Comparison of ENCODE assay signal across 14 mouse cellular contexts in genomic region chr13:55507877-55508276, GRCm38 (mm10). TPM values are rescaled to one million over a fixed set of nuclear protein-coding genes. Genes with fewer than 3 reads are reported as not detected.
DNase-seq lines count a peak whose midpoint lies in the region; ATAC-seq and TF ChIP-seq lines count a peak whose summit lies in the region.
"Had no signal": no experiment of that assay in that cellular context is flagged by ENCODE, and none has a peak within 500 bp of the region (broad histone marks: within the 10 kb centered on the region; RNA-seq: fewer than 3 reads in every experiment).

No protein-coding gene starts in this region.

- H3K4me2 ChIP-seq in forebrain, embryonic 11.5 days (ENCODE audit: low read depth, low read length, severe bottlenecking): no peak overlapping the region
- no peak overlapping the region for H3K4me2 ChIP-seq in forebrain, embryonic 15.5 days (replicated peaks)
- H3K4me2 ChIP-seq in liver, embryonic 14.5 days (ENCODE audit: low read depth): no peak overlapping the region

- TF ChIP-seq EP300 in liver, embryonic 14.5 days (IDR thresholded peaks at IDR 0.05; ENCODE audit: low read depth): no peak

- 57% methylated on average over 11 of the region's 11 CpGs for whole genome bisulfite sequencing in forebrain, embryonic 11.5 days
- WGBS in forebrain, embryonic 15.5 days: 54% methylated on average over 11 of the region's 11 CpGs
- WGBS in liver, embryonic 14.5 days (ENCODE audit: insufficient replicate concordance): 55% methylated on average over 11 of the region's 11 CpGs

- no peak overlapping the region for H3K9ac ChIP-seq in forebrain, embryonic 11.5 days (ENCODE audit: low read length)
- H3K9ac ChIP-seq in forebrain, embryonic 15.5 days (replicated peaks): no peak overlapping the region
- H3K9ac ChIP-seq in liver, embryonic 14.5 days (replicated peaks): no peak overlapping the region

- no peak overlapping the region for H3K27ac ChIP-seq in forebrain, embryonic 11.5 days (ENCODE audit: low read depth, low read length)
- no peak overlapping the region for H3K27ac ChIP-seq in forebrain, embryonic 15.5 days (replicated peaks)
- no peak overlapping the region for H3K27ac ChIP-seq in liver, embryonic 14.5 days
- H3K27ac ChIP-seq: heart, adult 2 months; midbrain, embryonic 10.5 days had no signal

- peak; percentile 76 for DNase-seq in forebrain, embryonic 11.5 days (ENCODE audit: low spot score)
- DNase-seq in liver, embryonic 14.5 days (ENCODE audit: low read depth in 3 of 3, low spot score in 3 of 3): no peak
- no peak for DNase-seq in liver
- DNase-seq in brain, embryonic 14.5 days (ENCODE audit: low read depth): peak; percentile 16
- no peak for DNase-seq in adrenal gland, postnatal 14 days
- DNase-seq in spleen, postnatal 10 days (ENCODE audit: low spot score in 2 of 2): no peak
- DNase-seq: cerebellum, postnatal 36 days; heart, adult 2 months; kidney, adult 2 months; left cerebral cortex, postnatal 4 days; lung, adult 2 months had no signal

- no peaks in the 10 kb centered on the region for H3K27me3 ChIP-seq in forebrain, embryonic 11.5 days (ENCODE audit: control insufficient read depth, insufficient read depth, low read length)
- H3K27me3 ChIP-seq in forebrain, embryonic 15.5 days: no peaks in the 10 kb centered on the region
- H3K27me3 ChIP-seq in liver, embryonic 14.5 days (ENCODE audit: control insufficient read depth, insufficient read depth, low read length): no peaks in the 10 kb centered on the region
- H3K27me3 ChIP-seq in E14TG2a.4 (ENCODE audit: insufficient read depth, low read length): peaks cover 3% of the 10 kb centered on the region; the same call in 1 of the 2 replicates

- H3K9me3 ChIP-seq in forebrain, embryonic 11.5 days (ENCODE audit: control insufficient read depth, low read length): no peaks in the 10 kb centered on the region
- H3K9me3 ChIP-seq in forebrain, embryonic 15.5 days: no peaks in the 10 kb centered on the region
- no peaks in the 10 kb centered on the region for H3K9me3 ChIP-seq in liver, embryonic 14.5 days (ENCODE audit: control insufficient read depth, low read length)
- H3K9me3 ChIP-seq in E14TG2a.4 (ENCODE audit: low read length): no peaks in the 10 kb centered on the region
- H3K9me3 ChIP-seq: midbrain, embryonic 10.5 days had no signal

- no peak for ATAC-seq in forebrain, embryonic 11.5 days (replicated peaks; ENCODE audit: low FRiP score)
- no peak for ATAC-seq in forebrain, embryonic 15.5 days (replicated peaks)
- ATAC-seq in liver, embryonic 14.5 days (ENCODE audit: insufficient read depth): no peak

- H3K36me3 ChIP-seq in forebrain, embryonic 11.5 days (ENCODE audit: control insufficient read depth, insufficient read depth, low read length): peaks cover 11% of the 10 kb centered on the region
- H3K36me3 ChIP-seq in forebrain, embryonic 15.5 days: peaks cover 36% of the 10 kb centered on the region
- H3K36me3 ChIP-seq in liver, embryonic 14.5 days (replicated peaks; ENCODE audit: control insufficient read depth, insufficient read depth, low read depth): no peaks in the 10 kb centered on the region; the same call in 1 of the 2 replicates
- peaks cover 71% of the 10 kb centered on the region for H3K36me3 ChIP-seq in E14TG2a.4 (ENCODE audit: insufficient read depth, low read length)

- no peak overlapping the region for H3K4me3 ChIP-seq in forebrain, embryonic 11.5 days (ENCODE audit: low read depth, low read length)
- H3K4me3 ChIP-seq in forebrain, embryonic 15.5 days: no peak overlapping the region
- no peak overlapping the region for H3K4me3 ChIP-seq in liver, embryonic 14.5 days (ENCODE audit: insufficient read depth in 1 of 2, low read depth in 2 of 2, low read length in 2 of 2)
- 0 out of 2 replicates have a peak overlapping the region, but pooled peaks have one; percentile 35 for H3K4me3 ChIP-seq in E14TG2a.4 (replicated peaks; ENCODE audit: low read length)
- H3K4me3 ChIP-seq: heart, adult 2 months; midbrain, embryonic 10.5 days had no signal

- peaks cover 25% of the 10 kb centered on the region for H3K4me1 ChIP-seq in forebrain, embryonic 11.5 days (replicated peaks; ENCODE audit: control insufficient read depth, insufficient read depth, low read length)
- H3K4me1 ChIP-seq in forebrain, embryonic 15.5 days: peaks cover 27% of the 10 kb centered on the region
- H3K4me1 ChIP-seq in liver, embryonic 14.5 days (replicated peaks; ENCODE audit: control insufficient read depth in 2 of 2, insufficient read depth in 2 of 2, low read length in 1 of 2): peaks cover 14 to 23% of the 10 kb centered on the region in 2 experiments
- peaks cover 61% of the 10 kb centered on the region for H3K4me1 ChIP-seq in E14TG2a.4 (replicated peaks; ENCODE audit: low read depth, low read length)

- no peak for TF ChIP-seq POLR2A in brain, embryonic 14.5 days (IDR thresholded peaks at IDR 0.05; ENCODE audit: borderline replicate concordance, extremely low read depth, insufficient read depth, insufficient read length, poor library complexity, severe bottlenecking)

- peak; percentile 43 for TF ChIP-seq CTCF in liver, embryonic 14.5 days (IDR thresholded peaks at IDR 0.05; ENCODE audit: low read depth)
- peak; percentile 89 for TF ChIP-seq CTCF in E14TG2a.4 (conservative IDR thresholded peaks at IDR 0.05; ENCODE audit: low read length)
- TF ChIP-seq CTCF in brain, embryonic 14.5 days (IDR thresholded peaks at IDR 0.05; ENCODE audit: borderline replicate concordance, extremely low read depth, insufficient read depth, insufficient read length): peak; percentile 44; the same call in 1 of the 2 replicates

RNA-seq across cellular contexts. Expression of gene Pdlim7, which starts 5.6 kb away (rescaled TPM):
- 165 and 185 TPM in 2 replicates for polyA plus RNA-seq in forebrain, embryonic 11.5 days (2014; fragmentation: Nextera tagmentation; extraction: Ambion mirVana)
- 135 and 138 TPM in 2 replicates for polyA plus RNA-seq in forebrain, embryonic 15.5 days (2015; fragmentation: Nextera tagmentation; extraction: Ambion mirVana)
- 11.5 and 13.7 TPM in 2 replicates for polyA plus RNA-seq in liver, embryonic 14.5 days (2012; rRNA removed)
- 15.3 and 18.6 TPM in 2 replicates for polyA plus RNA-seq in liver, embryonic 14.5 days (2014; fragmentation: Nextera tagmentation; extraction: Ambion mirVana)
- 118 and 126 TPM in 2 replicates for polyA plus RNA-seq in brain, embryonic 14.5 days (2012; rRNA removed)
- 23.8 and 26.7 TPM in 2 replicates for total RNA-seq in adrenal gland, postnatal 14 days (2021)

RNA-seq across cellular contexts. Expression of gene Dbn1, which starts 20.0 kb away (rescaled TPM):
- polyA plus RNA-seq in forebrain, embryonic 11.5 days (2014; fragmentation: Nextera tagmentation; extraction: Ambion mirVana): 411 and 418 TPM in 2 replicates
- 732 and 750 TPM in 2 replicates for polyA plus RNA-seq in forebrain, embryonic 15.5 days (2015; fragmentation: Nextera tagmentation; extraction: Ambion mirVana)
- 5.1 and 5.3 TPM in 2 replicates for polyA plus RNA-seq in liver, embryonic 14.5 days (2012; rRNA removed)
- polyA plus RNA-seq in liver, embryonic 14.5 days (2014; fragmentation: Nextera tagmentation; extraction: Ambion mirVana): 3.7 and 4.1 TPM in 2 replicates
- 809 and 867 TPM in 2 replicates for polyA plus RNA-seq in brain, embryonic 14.5 days (2012; rRNA removed)
- total RNA-seq in adrenal gland, postnatal 14 days (2021): 24.0 and 24.9 TPM in 2 replicates

RNA-seq across cellular contexts. Expression of gene Dok3, which starts 21.2 kb away (rescaled TPM):
- polyA plus RNA-seq in forebrain, embryonic 11.5 days (2014; fragmentation: Nextera tagmentation; extraction: Ambion mirVana): 3.3 and 3.9 TPM in 2 replicates
- polyA plus RNA-seq in forebrain, embryonic 15.5 days (2015; fragmentation: Nextera tagmentation; extraction: Ambion mirVana): 3.6 and 4.0 TPM in 2 replicates
- polyA plus RNA-seq in liver, embryonic 14.5 days (2012; rRNA removed): 4.7 and 4.8 TPM in 2 replicates
- polyA plus RNA-seq in liver, embryonic 14.5 days (2014; fragmentation: Nextera tagmentation; extraction: Ambion mirVana): 2.9 and 3.0 TPM in 2 replicates
- polyA plus RNA-seq in brain, embryonic 14.5 days (2012; rRNA removed): 15.9 and 20.0 TPM in 2 replicates
- 3.4 and 11.6 TPM in 2 replicates for total RNA-seq in adrenal gland, postnatal 14 days (2021)

RNA-seq across cellular contexts. Expression of gene Ddx41, which starts 28.6 kb away (rescaled TPM):
- 79.3 and 79.5 TPM in 2 replicates for polyA plus RNA-seq in forebrain, embryonic 11.5 days (2014; fragmentation: Nextera tagmentation; extraction: Ambion mirVana)
- polyA plus RNA-seq in forebrain, embryonic 15.5 days (2015; fragmentation: Nextera tagmentation; extraction: Ambion mirVana): 67.2 and 68.4 TPM in 2 replicates
- 18.9 and 29.4 TPM in 2 replicates for polyA plus RNA-seq in liver, embryonic 14.5 days (2012; rRNA removed)
- 23.6 and 27.0 TPM in 2 replicates for polyA plus RNA-seq in liver, embryonic 14.5 days (2014; fragmentation: Nextera tagmentation; extraction: Ambion mirVana)
- 92.4 and 109 TPM in 2 replicates for polyA plus RNA-seq in brain, embryonic 14.5 days (2012; rRNA removed)
- 38.4 and 46.0 TPM in 2 replicates for total RNA-seq in adrenal gland, postnatal 14 days (2021)

RNA-seq across cellular contexts. Expression of gene Prr7, which starts 43.8 kb away (rescaled TPM):
- polyA plus RNA-seq in forebrain, embryonic 11.5 days (2014; fragmentation: Nextera tagmentation; extraction: Ambion mirVana): 2.3 and 3.9 TPM in 2 replicates
- polyA plus RNA-seq in forebrain, embryonic 15.5 days (2015; fragmentation: Nextera tagmentation; extraction: Ambion mirVana): 3.2 and 3.4 TPM in 2 replicates
- 0.32 and 0.62 TPM in 2 replicates for polyA plus RNA-seq in liver, embryonic 14.5 days (2012; rRNA removed)
- polyA plus RNA-seq in liver, embryonic 14.5 days (2014; fragmentation: Nextera tagmentation; extraction: Ambion mirVana): 0.14 TPM in 1 of 2 replicates, not detected in the other
- polyA plus RNA-seq in brain, embryonic 14.5 days (2012; rRNA removed): 75.5 and 77.4 TPM in 2 replicates
- 3.1 and 6.0 TPM in 2 replicates for total RNA-seq in adrenal gland, postnatal 14 days (2021)

Comparison
In these comparisons a context has a peak if more than half of its experiments do, and no peak if none do; other contexts are left out.
1. DNase-seq: peak in forebrain, embryonic 11.5 days (single experiment) and brain, embryonic 14.5 days (single experiment); none in liver, embryonic 14.5 days (0 of 3), liver (single experiment), adrenal gland, postnatal 14 days (single experiment) and spleen, postnatal 10 days (0 of 2).
2. RNA of gene Dbn1, which starts 20.0 kb away (polyA plus RNA-seq): 809 to 867 TPM in brain, embryonic 14.5 days, 732 to 750 TPM in forebrain, embryonic 15.5 days and 411 to 418 TPM in forebrain, embryonic 11.5 days; 3.7 to 5.3 TPM in liver, embryonic 14.5 days; every median in the first group is over 10 times any median in the second.
3. Peak in every context shown above with its lines, with median percentiles within 50 percentile points of each other: CTCF ChIP-seq.